Mouse (Mus musculus) heart, adult 2 months (tissue): ENCODE data around the gene Cep250. TPM values are rescaled to one million over a fixed set of nuclear protein-coding genes. Genes with fewer than 3 reads are reported as not detected.
"Not testable (repeated sequence)": the region's sequence is repeated elsewhere in the genome, so short reads cannot be mapped to it uniquely, and the experiment has no call there.

Experiments used
- DNase-seq, 2 experiments: peaks; one replicate each; pipeline ENCODE4 v3.0.0; 2021
- H3K27ac ChIP-seq: fragments of 200-600 bp; 2 replicates; pipeline ENCODE4 v1.8.1; 2022
- H3K27me3 ChIP-seq: fragments of 200-500 bp; 2 replicates; pipeline ENCODE4 v1.6.1; 2012; ENCODE audit warnings: mild to moderate bottlenecking, low read length, inconsistent platforms, mixed read lengths; ENCODE audit not compliant: control insufficient read depth, insufficient read depth
- H3K36me3 ChIP-seq: fragments of 200-500 bp; 2 replicates; pipeline ENCODE4 v1.6.1; 2012; ENCODE audit warnings: low read length, inconsistent platforms; ENCODE audit not compliant: control insufficient read depth, insufficient read depth
- H3K4me1 ChIP-seq: fragments of 200-500 bp; 2 replicates; pipeline ENCODE4 v1.6.1; 2011; ENCODE audit warnings: low read length; ENCODE audit not compliant: control insufficient read depth, insufficient read depth
- H3K4me3 ChIP-seq: fragments of 200-600 bp; 2 replicates; pipeline ENCODE4 v1.8.1; 2022
- H3K79me2 ChIP-seq: fragments of 200-500 bp; replicated peaks from 2 replicates; pipeline ENCODE4 v1.6.1; 2012; ENCODE audit warnings: mild to moderate bottlenecking, inconsistent platforms, low read length, moderate library complexity, mixed read lengths; ENCODE audit not compliant: control insufficient read depth, insufficient read depth
- H3K9ac ChIP-seq: fragments of 200-500 bp; 2 replicates; pipeline ENCODE4 v1.6.1; 2012; ENCODE audit warnings: low read depth, mild to moderate bottlenecking, control low read depth, inconsistent platforms, low read length, mixed read lengths
- CTCF ChIP-seq: fragments of 200-600 bp; IDR thresholded peaks from 2 replicates; pipeline ENCODE4 v1.8.1; 2022; ENCODE audit warnings: antibody characterized with exemption, mild to moderate bottlenecking, moderate library complexity
- EP300 ChIP-seq: fragments of 200-500 bp; IDR thresholded peaks from 2 replicates; pipeline ENCODE4 v1.6.1; 2011; ENCODE audit warnings: low read depth, low read length, control low read depth; ENCODE audit not compliant: insufficient read depth
- POLR2A ChIP-seq: fragments of 200-500 bp; IDR thresholded peaks from 2 replicates; pipeline ENCODE4 v1.6.1; 2011; ENCODE audit warnings: mild to moderate bottlenecking, low read depth, low read length, control low read depth; ENCODE audit not compliant: insufficient read depth
- WGBS: fragments of 180-500 bp; shearing (Covaris S2); methylation state at CpG from one replicate; pipeline ENCODE4 v1.1.7; 2018; 5-methylcytosine and 5-hydroxymethylcytosine counted together
- intact Hi-C: fragments of 180-260 bp; cut with DNase I; formaldehyde crosslinking; loops from one replicate; pipeline ENCODE4 v1.15.1; 2025
- long read RNA-seq: library from polyadenylated mRNA; stranded (forward); transcript quantifications from one replicate; pipeline ENCODE4 v2.0.0, GENCODE M21; 2021
- polyA plus RNA-seq: library from polyadenylated mRNA; depleted of rRNA; stranded (reverse); fragments of >200 nt; gene quantifications from 2 replicates; pipeline ENCODE4 v1.2.3, GENCODE M21; 2012; rRNA removed
- total RNA-seq, 2 experiments: library from RNA; stranded (reverse); gene quantifications; 2 replicates each; pipeline ENCODE4 v1.2.3; 2021

Gene Cep250
- 1 to 10 TPM; 5.3 to 7.4 TPM for total RNA-seq
- polyA plus RNA-seq: 2.8 and 5.0 TPM in 2 replicates
- long read RNA-seq, full-length matches to known transcripts: 1 of 7 reads
- long read RNA-seq, partial matches to known transcripts: 6 of 7 reads
- long read RNA-seq, other reads (novel, unspliced or antisense): 0 of 7 reads

- no peaks in the 10 kb centered on the region for H3K79me2 ChIP-seq
- WGBS: under 1% methylated on average over 59 of the region's 59 CpGs
Measured at GRCm38 (mm10) chr2:155956134-155957059, at the start of gene Cep250. TSS of gene Cep250 (plus strand) at chr2:155956458.

GRCm38 (mm10) chr2:155914684-155915083, 41.6 kb upstream of the Cep250 start:
- Histone ChIP-seq H3K4me1 (peaks cover 2% of the 10 kb centered on the region; the same call in 1 of the 2 replicates), H3K4me3 (no peak overlapping the region), H3K79me2 (peaks cover 3% of the 10 kb centered on the region), H3K9ac (no peak overlapping the region), H3K27me3 (no peaks in the 10 kb centered on the region), H3K36me3 (no peaks in the 10 kb centered on the region; the same call in 1 of the 2 replicates), H3K27ac (no peak overlapping the region)
- intact Hi-C loops: no loop called here
- TF ChIP-seq EP300 (no peak), CTCF (no peak), POLR2A (no peak)
- WGBS: 79% methylated on average over 6 of the region's 6 CpGs
- no peak for DNase-seq

More at GRCm38 (mm10) chr2:155956134-155957059, at the start of gene Cep250:
- peak; percentile 92 to 94 for DNase-seq
- peak within 1 kb of the TSS; percentile 86 for H3K9ac ChIP-seq
- H3K4me1 ChIP-seq: no peaks in the 10 kb centered on the region
- intact Hi-C loops: no loop called here
- H3K36me3 ChIP-seq: no peaks in the 10 kb centered on the region
- H3K27ac ChIP-seq: peak within 1 kb of the TSS; percentile 93
- no peaks in the 10 kb centered on the region for H3K27me3 ChIP-seq
- H3K4me3 ChIP-seq: peak within 1 kb of the TSS; percentile 97
- peak; percentile 35; the same call in 1 of the 2 replicates for TF ChIP-seq EP300
- peak; percentile 77 for TF ChIP-seq POLR2A
- TF ChIP-seq CTCF: 0 out of 2 replicates have a peak, but pooled peaks have one; percentile 12

GRCm38 (mm10) chr2:155923143-155923542, 33.1 kb upstream of the Cep250 start:
- Histone ChIP-seq H3K4me3 (no peak overlapping the region), H3K36me3 (no peaks in the 10 kb centered on the region; the same call in 1 of the 2 replicates), H3K4me1 (no peaks in the 10 kb centered on the region; the same call in 1 of the 2 replicates), H3K27ac (no peak overlapping the region), H3K27me3 (no peaks in the 10 kb centered on the region), H3K9ac (no peak overlapping the region), H3K79me2 (peaks cover 1% of the 10 kb centered on the region; the same call in 1 of the 2 replicates)
- no peak for TF ChIP-seq CTCF
- no peak for TF ChIP-seq POLR2A
- TF ChIP-seq EP300: no peak
- intact Hi-C loops: no loop called here
- WGBS: 88% methylated on average over 7 of the region's 7 CpGs
- DNase-seq: no peak

GRCm38 (mm10) chr2:155925213-155925612, 31.0 kb upstream of the Cep250 start:
- H3K36me3 ChIP-seq, H3K4me3 ChIP-seq, H3K9ac ChIP-seq, intact Hi-C loops, DNase-seq, H3K4me1 ChIP-seq, H3K27ac ChIP-seq, H3K79me2 ChIP-seq, H3K27me3 ChIP-seq: not testable (repeated sequence)
- 86% methylated on average over 6 of the region's 6 CpGs for WGBS

- Histone ChIP-seq H3K4me3 (peak overlapping the region; percentile 63), H3K27ac (peak overlapping the region; percentile 82; the same call in 1 of the 2 replicates), H3K27me3 (no peaks in the 10 kb centered on the region), H3K36me3 (no peaks in the 10 kb centered on the region), H3K9ac (peak overlapping the region; percentile 12; the same call in 1 of the 2 replicates), H3K79me2 (0 out of 2 replicates have a peak, but pooled peaks cover 1% of the 10 kb centered on the region), H3K4me1 (peaks cover 5% of the 10 kb centered on the region)
- 60% methylated on average over 7 of the region's 7 CpGs for WGBS
- no peak for TF ChIP-seq POLR2A
- no peak for TF ChIP-seq CTCF
- no peak for TF ChIP-seq EP300
- intact Hi-C loops: no loop called here
- DNase-seq: no peak
Measured at GRCm38 (mm10) chr2:155928711-155929345, 27.4 kb upstream of the Cep250 start.
